Mouse (Mus musculus): ENCODE data around the gene Gm10670.
"Not testable (repeated sequence)": the region's sequence is repeated elsewhere in the genome, so short reads cannot be mapped to it uniquely, and the experiment has no call there.

- TF ChIP-seq CTCF (IDR thresholded peaks at IDR 0.05; ENCODE audit: insufficient read depth, low read length); POLR2A (IDR thresholded peaks at IDR 0.05; ENCODE audit: borderline replicate concordance, extremely low read depth, low read depth, low read length): not testable (repeated sequence)
These were observed at the start of gene Gm10670 for GRCm38 (mm10) chr7:20474825-20475224.

All from lung, adult 2 months (tissue).